8 mouse cellular contexts compared by ENCODE assay signal in the genomic region with DNA sequence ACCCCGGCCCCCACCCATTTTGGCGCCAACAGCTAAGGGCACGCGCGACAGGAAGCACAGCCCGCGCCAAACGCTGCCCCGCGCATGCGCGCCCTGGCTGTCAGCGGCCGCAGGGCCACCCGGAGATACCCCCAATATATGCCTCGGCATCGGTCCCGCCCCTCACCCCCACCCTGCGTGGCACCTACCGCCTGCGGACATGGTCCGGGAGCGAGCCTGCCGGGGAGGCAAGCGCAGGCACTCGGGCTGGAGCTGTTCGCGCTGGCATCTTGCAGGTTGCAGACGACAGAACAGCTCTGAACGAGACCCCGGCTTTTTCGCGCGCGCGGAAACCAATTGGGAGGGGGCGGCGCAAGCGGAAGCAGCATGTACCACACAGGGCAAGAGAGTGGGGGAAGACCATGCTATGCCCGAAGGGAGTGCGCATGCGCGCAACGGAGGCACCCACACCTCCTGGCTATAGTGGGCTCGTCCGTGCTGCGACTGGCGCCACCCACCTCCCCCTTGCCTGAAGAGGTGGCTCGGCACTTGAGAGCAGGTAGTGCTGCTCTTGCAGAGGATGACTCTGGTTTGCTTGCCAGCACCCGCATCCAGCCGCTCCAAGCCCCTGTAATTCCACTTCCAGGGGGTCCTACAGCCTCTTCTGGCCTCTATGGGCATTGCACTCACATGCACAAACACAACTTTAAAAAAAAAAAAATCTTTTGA. TPM values are rescaled to one million over a fixed set of nuclear protein-coding genes. Genes with fewer than 3 reads are reported as not detected.
A peak's percentile ranks its signal among the peaks of the same experiment; 100 is the strongest.
DNase-seq lines count a peak whose midpoint lies in the region; ATAC-seq lines count a peak whose summit lies in the region.

No protein-coding gene starts in this region.

- peak overlapping the region; percentile 92 for H3K4me3 ChIP-seq in hindbrain, embryonic 12.5 days

- H3K36me3 ChIP-seq in hindbrain, embryonic 12.5 days, result no peaks in the 10 kb centered on the region

- peak; percentile 95 for ATAC-seq in hindbrain, embryonic 12.5 days (ENCODE audit: low FRiP score)

- H3K9me3 ChIP-seq in hindbrain, embryonic 12.5 days (replicated peaks), result no peaks in the 10 kb centered on the region

- under 1% methylated on average over 51 of the region's 51 CpGs for WGBS in hindbrain, embryonic 12.5 days

- peak overlapping the region; percentile 92 for H3K27ac ChIP-seq in hindbrain, embryonic 12.5 days

- H3K4me1 ChIP-seq in hindbrain, embryonic 12.5 days, result peaks cover 17% of the 10 kb centered on the region

- peak overlapping the region; percentile 92 for H3K4me2 ChIP-seq in hindbrain, embryonic 12.5 days (replicated peaks)

- DNase-seq in Muller cell, postnatal 12 days (ENCODE audit: inconsistent ontology term), result peak; percentile 96
- DNase-seq in cerebellum, adult 9-11 months, result peak; percentile 99
- peak; percentile 94 to 98 for DNase-seq in frontal cortex, adult 2 months (ENCODE audit: extremely low spot score in 1 of 2, low spot score in 1 of 2)
- peak; percentile 96 to 98 for DNase-seq in layer of hippocampus, postnatal 14 days (ENCODE audit: low spot score in 2 of 2)
- peak; percentile 95 for DNase-seq in lung, postnatal 14 days
- peak; percentile 93 for DNase-seq in retina, adult 2 months (ENCODE audit: low read depth, low spot score)
- DNase-seq in thymus, postnatal 36 days, result peak; percentile 97 to 98

- peak overlapping the region; percentile 87 for H3K9ac ChIP-seq in hindbrain, embryonic 12.5 days

- no peaks in the 10 kb centered on the region for H3K27me3 ChIP-seq in hindbrain, embryonic 12.5 days

RNA-seq across cellular contexts. Expression of gene Dnmt1, which starts 7.0 kb away (rescaled TPM):
- polyA plus RNA-seq in frontal cortex, adult 2 months (2012; rRNA removed), result 40.6 and 41.2 TPM in 2 replicates
- 95.2 and 102 TPM in 2 replicates for polyA plus RNA-seq in hindbrain, embryonic 12.5 days (2016; fragmentation: Nextera tagmentation; extraction: Ambion mirVana)
- 10 to 100 TPM; 35.5 to 37.1 TPM for total RNA-seq in layer of hippocampus, postnatal 14 days (2021)

RNA-seq across cellular contexts. Expression of gene S1pr2, which starts 23.9 kb away (rescaled TPM):
- 1.8 TPM in 2 replicates for polyA plus RNA-seq in frontal cortex, adult 2 months (2012; rRNA removed)
- 22.1 and 26.5 TPM in 2 replicates for polyA plus RNA-seq in hindbrain, embryonic 12.5 days (2016; fragmentation: Nextera tagmentation; extraction: Ambion mirVana)
- total RNA-seq in layer of hippocampus, postnatal 14 days (2021), result 1 to 10 TPM; 2.1 to 3.5 TPM

RNA-seq across cellular contexts. Expression of gene Mrpl4, which starts 49.9 kb away (rescaled TPM):
- polyA plus RNA-seq in frontal cortex, adult 2 months (2012; rRNA removed), result 114 and 131 TPM in 2 replicates
- polyA plus RNA-seq in hindbrain, embryonic 12.5 days (2016; fragmentation: Nextera tagmentation; extraction: Ambion mirVana), result 103 and 106 TPM in 2 replicates
- 10 to 100 TPM; 60.4 to 62.8 TPM for total RNA-seq in layer of hippocampus, postnatal 14 days (2021)

RNA-seq across cellular contexts. Expression of gene Eif3g, which starts 54.3 kb away (rescaled TPM):
- polyA plus RNA-seq in frontal cortex, adult 2 months (2012; rRNA removed), result 115 and 117 TPM in 2 replicates
- polyA plus RNA-seq in hindbrain, embryonic 12.5 days (2016; fragmentation: Nextera tagmentation; extraction: Ambion mirVana), result 282 and 283 TPM in 2 replicates
- total RNA-seq in layer of hippocampus, postnatal 14 days (2021), result 100 to 1,000 TPM; 114 to 123 TPM

Comparison
In these comparisons a context has a peak if more than half of its experiments do, and no peak if none do; other contexts are left out.
1. Peak in every context shown above with its lines: DNase-seq, ATAC-seq, H3K4me3 ChIP-seq and H3K27ac ChIP-seq.